Mouse (Mus musculus) spleen, adult 12 weeks (tissue): Measurements from ENCODE around the gene Snx29.

Experiments
- DNase-seq: peaks from one replicate; pipeline ENCODE4 v3.0.0; 2022; ENCODE audit warnings: low spot score

Gene Snx29

GRCm38 (mm10) chr16:11785806-11786205 lies 463.1 kb downstream of the Snx29 start:
- DNase-seq, result no peak

GRCm38 (mm10) chr16:11790476-11790875 lies 467.8 kb downstream of the Snx29 start:
- DNase-seq, result no peak

GRCm38 (mm10) chr16:11793391-11793790 lies 470.7 kb downstream of the Snx29 start:
- DNase-seq, result no peak

- DNase-seq, result no peak
These were observed 471.9 kb downstream of the Snx29 start for GRCm38 (mm10) chr16:11794628-11795027.

GRCm38 (mm10) chr16:11795758-11796460 lies 473.2 kb downstream of the Snx29 start:
- DNase-seq, result no peak

GRCm38 (mm10) chr16:11801960-11802539 lies 479.3 kb downstream of the Snx29 start:
- no peak for DNase-seq
